Mouse (Mus musculus): Measurements from ENCODE around the gene Tcap.
A peak's percentile ranks its signal among the peaks of the same experiment; 100 is the strongest.

Tcap gene

DNA sequence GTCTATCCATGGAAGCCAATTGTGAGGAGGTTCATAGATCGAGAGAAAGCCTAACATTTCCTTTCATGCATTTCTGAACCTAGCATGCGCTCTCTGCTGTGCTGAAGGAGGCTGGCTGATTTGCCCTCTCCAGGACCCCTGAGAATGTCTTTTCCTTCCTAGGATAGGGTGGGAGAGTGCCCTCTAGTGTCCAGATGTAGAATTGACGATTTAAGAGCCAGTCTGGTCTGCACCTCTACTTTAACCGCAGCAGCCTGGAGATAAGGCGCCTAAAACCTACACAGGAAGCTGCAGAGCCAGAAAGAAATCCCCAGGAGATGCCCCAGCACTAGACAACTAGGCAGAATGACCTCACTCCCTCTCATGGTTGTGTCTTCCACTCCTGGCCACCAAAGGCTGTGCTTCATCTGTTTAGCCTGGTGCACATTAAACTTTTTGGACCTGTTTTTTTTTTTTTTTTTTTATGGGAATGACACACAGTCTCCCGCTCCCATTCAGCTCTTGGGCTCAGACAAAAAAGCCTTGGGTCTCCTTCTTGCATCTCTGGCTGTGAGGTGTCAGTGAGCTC, 27.8 kb upstream of the Tcap start:
- peak; percentile 69 for DNase-seq

DNA sequence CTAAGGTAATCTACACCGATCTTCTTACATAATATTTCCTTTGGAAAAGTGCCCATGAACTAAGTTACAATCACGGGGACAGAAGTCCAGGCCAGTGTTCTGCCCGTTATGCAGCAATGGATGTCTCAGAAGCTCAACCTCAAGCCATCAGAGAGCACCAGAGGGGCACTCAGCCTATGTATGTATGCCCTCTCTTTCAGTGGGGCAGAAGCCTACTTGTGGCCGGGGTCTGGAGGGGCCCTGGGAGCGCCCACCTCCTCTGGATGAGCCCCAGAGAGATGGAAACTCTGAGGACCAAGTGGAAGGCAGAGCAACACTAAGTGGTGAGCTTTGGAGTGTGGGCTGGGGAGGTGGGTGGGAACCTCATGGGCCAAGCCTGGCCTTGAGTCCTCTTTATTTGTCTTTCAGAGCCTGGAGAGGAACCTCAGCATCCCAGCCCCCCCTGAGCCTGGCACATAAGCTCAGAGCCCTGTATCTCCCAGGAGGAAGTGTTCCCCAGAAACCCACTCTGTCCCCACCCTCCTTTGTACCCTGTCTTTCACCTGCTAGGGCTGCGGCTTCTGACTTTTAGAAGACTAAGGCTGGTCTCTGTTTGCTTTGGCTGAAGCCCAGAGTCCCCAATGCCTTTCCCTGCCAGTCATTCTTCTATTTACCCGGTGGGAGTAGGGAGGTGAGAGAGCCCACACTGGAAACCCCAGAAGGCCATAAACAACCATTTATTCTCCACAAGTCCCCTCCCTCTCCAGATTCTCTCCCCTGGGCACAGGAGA, 26.8 kb upstream of the Tcap start:
- no peak for DNase-seq

DNA sequence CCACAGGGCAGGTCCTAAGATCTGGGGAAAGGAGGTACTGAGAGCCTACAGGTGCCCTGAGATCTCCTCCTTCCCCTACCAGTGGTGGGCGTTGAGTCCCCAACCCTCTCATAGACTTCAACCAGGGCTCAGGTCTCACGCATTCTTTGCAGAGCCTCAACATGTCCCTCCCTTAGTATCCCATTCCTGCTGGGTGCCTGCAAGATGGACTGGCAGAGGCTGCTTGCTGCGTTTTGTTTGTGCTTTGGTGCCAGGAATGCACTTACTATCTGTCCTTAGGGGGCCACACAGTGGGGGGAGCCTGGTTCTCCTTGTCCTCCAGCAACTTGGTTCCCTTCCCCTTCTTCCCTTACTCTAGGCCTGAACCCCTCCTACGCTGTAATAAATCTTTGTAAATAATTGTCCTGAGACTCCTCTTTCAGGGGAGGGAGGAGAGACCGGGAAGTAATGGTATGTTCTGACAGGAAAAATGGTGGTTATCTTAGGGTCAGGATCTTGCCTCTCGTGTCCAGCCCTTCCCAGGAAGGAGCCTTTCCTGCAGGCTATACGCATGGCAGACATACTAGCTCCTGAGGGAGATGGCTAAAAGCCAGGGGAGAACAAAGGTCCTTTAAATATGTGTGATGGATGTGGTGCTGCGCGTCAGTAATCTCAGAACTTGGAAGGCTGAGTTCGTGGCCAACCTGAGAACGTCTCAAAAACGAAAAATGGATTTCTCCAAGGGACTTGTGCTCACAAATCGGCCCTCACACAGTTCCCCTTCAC, 26.0 kb upstream of the Tcap start:
- DNase-seq = peak; percentile 54

DNA sequence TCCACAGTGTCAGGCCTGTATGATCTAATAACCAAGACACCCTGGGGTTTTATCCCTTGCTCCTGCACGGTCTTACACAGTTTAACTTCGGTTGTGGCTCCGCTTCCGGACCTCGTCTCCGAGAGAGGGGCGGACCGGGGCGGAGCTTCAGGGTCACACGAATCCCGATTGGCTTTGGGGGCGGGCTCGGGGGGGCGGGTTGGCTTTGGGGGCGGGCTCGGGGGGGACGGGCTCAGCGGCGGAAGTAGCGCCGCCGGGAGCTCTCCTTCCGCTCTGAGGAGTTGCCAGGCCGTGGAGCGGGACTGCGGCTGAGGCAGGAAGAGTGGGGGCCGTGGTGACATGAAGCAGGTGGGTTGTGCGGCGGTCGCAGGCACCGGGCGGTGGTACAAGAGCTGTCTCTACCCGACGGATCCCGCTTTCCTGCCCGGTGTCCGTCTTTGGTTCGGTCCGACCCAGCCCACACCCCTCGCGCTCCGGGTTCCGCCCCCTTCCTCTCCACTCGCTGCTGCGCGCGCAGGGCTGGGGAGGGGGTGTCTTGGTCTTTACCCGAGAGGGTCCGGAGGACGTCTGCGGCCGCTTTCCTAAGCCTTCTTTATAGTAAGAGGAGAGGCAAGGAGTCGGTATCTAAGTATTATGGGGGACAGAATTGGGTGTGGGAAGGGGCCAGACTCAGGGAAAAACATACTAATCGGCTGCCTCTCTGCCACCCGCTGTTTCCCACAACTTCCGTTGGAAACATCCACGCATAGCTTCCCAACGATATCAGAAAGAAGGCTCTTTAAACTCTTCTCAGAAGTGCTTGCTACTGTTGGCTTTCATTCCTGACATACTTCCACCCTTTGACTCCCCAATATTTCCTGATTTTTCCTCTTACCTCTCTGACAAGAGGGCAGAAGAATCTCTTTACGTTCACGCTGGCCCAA, 25.2 kb upstream of the Tcap start, which contains the start of gene Stard3:
Stard3 (plus strand) TSS at position 208 of the 923 bp plus-strand sequence.
- DNase-seq = peak; percentile 96

DNA sequence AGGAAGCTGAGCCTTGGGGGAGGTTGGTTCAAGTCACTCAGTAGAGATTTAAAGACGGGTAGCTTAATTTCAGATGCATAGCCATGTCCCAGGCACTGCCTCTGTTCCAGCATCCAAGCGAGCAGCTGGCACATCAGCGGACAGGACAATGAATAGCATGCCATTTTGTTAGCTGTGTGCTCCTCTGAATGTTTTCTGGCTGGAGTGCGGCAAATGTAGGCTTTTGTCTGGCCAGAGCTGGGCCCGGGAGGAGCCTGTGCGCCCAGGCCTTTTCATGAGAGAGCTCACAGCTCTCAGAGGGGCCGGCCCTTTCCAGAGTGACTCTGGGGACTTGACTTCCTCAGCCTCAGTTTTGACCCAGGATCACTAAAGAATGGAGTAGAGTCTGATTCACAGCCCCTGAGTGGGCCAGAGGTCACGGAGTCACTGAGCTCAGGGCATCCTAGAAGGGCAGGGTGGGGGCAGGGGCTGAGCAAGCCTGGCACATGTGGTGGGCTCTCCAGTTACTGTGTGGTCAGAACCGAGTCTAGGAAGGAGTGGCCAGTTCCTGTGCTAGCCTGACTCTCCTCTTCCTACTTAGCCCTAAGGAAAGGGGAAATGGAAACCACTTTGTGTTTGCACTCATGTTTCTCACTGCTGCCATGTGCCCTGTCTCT, 22.6 kb upstream of the Tcap start:
- DNase-seq = no peak

DNA sequence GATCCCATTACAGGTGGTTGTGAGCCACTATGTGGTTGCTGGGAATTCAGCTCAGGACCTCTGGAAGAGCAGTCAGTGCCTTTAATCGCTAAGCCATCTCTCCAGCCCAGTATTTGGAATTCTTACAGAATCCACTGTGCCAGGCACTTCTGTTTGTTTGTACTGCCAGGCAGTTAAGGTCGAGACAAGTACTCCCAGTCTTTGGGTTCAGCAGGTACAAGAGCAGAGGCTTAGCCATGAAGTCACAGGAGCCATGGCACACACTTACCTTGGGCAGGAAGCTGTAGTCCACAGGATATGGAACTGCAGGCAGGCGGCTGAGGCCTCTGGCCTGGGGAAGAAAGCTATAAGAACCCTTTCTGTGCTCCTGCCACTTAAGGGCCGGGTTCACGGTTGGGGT, 19.8 kb upstream of the Tcap start:
- no peak for DNase-seq

DNA sequence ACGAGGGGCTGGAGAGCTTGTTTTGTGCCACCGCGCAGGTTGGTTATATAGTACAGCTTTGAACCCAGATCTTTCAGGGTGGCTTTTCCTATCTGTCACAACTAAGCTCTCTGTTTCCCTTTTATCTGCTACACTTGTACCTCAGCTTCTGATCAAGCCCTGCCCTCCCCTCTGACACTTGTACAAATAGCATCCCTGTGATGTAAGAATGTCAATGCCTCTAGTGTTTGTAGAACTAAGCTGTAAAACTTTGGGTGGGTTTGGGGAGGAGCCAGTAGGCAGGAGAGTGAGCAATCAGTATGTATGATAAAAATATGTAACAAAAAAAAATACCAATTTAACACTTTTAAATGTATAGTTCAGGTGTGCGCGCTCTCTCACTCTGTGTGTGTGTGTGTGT, 19.2 kb upstream of the Tcap start:
- no peak for DNase-seq

DNA sequence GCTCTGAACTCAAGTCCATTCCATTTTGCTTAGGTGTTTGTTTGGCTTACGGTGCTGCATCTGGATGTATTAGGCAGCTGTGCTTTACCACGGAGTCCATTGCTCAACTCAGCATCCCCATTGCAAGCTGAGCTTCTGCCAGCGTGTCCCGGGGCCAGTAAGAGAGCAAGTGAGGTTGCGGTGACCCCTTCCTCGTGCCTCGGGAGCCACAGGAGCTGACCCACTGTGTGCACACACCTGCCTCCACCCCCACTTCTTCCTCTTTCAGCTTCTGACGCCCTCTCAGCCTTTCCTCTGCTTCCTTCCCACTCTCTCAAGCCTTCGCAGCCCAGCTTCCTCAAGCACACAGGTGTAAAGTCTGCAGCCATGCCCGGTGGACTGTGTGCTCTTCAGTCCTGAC, 17.3 kb upstream of the Tcap start:
- DNase-seq = no peak

DNA sequence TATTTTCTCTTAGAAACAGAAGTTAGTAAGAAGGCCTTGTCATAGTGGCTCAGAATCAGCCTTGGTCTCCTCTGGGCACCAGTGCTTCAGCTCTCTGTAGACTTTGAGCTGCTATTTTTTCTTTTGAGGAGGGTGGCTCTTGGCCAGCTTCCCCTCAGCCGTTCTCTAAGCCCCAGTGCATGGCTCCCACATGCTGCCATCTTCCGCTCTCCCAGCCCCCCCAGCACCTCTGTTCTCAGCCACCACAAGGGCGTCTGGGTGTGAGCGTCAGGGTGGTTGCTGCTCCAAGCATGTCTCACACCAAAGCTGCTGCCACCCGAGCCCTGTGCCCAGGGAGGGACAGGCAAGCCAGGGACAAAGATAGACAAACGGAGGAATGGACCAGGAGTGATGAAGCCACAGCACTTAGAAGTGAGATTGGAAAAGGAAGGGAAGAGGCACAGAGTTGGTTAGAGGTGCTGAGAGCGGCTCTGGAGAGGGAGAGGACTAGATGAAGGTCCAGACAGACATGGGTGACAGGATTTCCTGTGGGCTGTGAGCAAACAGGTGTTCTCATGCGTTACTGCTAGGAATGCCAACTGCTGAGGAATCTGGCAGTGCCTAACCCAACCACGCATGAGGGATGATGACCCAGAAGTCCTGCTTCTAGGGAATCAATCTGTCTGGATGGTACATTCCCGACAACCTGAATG, 16.3 kb upstream of the Tcap start:
- no peak for DNase-seq

DNA sequence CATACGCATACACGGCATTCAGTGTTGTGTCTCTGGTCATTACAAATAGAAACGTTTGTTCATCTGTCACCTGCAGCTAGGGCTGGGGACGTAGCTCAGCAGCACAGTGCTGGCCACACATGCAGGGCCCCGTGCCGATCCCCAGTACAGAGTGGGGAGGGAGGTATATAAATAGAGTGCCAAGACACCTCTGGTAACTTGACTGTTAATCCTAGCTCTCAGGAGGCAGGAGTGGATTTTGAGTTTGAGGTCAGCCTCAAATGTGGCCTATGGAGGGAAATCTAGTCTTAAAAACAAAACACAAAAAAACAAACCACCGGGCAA, 15.8 kb upstream of the Tcap start:
- DNase-seq = no peak

DNA sequence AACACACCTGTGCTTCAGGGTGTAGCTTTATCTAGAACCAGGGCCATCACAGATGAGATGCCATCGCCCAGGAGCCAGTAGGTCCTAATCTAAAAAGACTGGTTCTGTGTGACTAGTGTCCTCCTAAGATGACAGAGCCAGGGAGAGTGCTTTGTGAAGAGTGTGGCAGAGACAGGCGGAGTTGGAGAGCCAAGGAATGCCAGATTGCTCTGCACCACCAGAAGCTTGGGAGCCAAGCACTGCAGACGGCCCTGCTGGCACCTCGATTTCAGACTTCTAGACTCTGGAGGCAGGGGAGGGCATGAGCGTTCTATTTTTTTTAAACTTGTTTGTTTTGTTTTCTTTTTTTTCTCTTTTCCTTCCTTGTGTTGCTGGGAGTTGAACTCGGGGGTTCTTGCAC, 14.3 kb upstream of the Tcap start:
- DNase-seq = no peak

DNA sequence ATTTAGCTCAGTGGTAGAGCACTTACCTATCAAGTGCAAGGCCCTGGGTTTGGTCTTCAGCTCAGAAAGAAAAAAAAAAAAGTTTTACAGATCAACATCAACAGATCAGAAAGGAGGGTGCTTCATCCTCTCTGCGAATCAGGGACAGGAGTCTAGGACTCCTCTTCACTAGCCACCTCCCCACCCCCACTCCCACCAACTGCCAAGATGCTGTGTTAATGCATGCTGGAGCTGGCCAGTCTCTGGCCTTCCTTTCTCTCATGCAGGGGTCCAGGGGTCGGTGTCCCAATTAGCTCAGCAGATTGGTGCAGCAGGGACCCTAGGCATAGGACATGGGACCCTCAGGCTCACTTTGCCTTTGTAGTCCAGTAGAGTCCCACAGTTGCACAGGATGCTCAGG, 13.0 kb upstream of the Tcap start:
- DNase-seq = no peak

DNA sequence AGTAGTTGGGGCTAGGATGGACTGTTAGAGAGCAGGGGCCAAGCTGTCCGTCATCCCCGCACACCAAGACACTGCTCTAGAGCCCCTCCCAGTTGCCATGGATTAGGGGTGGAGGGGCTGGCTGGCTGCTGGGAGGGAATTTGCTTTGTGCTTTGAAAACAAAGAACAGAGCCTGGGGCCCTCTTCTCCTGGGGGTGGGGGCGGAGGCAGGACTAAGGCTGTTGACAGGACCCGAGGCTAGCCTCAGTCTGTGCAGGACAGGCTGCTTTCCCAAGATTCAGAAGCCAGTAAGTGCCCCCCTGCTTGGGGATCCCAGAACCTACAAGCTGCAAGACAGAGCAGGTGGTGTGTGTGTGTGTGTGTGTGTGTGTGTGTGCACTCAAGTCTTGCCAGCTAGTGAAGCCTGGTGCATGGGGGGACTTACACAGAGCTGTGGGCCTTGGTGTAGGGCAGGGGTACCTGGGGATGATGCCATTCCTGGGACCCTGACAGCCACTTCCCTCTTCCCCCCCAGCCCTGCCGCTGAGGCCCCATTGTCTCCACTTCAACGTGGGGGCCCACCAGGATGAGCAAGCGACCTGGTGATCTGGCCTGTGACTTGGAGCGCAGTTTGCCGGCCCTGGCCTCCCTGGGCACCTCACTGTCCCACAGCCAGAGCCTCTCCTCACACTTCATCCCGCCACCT, 11.9 kb upstream of the Tcap start:
- DNase-seq = no peak

DNA sequence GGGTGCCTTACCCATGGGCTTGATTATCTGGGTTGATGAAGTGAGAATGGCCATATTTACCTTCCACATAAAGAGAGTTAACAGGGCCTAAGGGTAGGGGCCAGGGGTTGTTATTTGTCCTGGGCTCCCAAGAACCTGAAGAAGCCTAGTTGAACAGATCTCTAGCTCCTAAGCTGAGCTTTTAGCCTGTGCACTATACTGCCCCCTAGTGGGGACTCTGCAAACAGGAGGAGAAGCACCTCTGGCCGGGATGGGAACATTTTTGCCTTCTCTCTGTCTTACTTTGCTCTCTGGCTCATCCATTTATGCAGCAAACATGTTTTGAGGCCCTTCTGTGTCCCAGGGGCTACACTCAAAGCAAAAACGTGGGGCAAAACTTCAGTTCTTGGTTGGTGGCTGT, 11.2 kb upstream of the Tcap start:
- DNase-seq = peak; percentile 79

DNA sequence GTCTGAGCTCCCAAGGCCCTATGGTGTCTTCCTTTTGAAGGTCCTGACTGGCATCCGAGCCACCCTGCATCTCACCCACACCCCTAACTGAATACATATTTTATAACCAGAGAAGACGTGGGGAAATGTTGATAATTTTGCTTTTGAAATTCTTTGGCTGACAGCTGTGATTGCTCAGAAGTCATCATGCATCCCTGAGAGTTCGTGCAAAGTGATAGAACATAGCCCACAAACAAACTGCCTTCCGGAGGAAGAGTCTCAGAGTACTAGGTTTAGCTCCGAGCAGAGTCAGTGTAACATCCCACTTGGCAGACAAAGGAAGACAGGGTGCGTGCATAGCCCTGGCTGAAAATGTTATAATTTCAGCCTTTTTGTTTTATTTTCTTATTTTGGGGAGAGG, 10.4 kb upstream of the Tcap start:
- DNase-seq = no peak

DNA sequence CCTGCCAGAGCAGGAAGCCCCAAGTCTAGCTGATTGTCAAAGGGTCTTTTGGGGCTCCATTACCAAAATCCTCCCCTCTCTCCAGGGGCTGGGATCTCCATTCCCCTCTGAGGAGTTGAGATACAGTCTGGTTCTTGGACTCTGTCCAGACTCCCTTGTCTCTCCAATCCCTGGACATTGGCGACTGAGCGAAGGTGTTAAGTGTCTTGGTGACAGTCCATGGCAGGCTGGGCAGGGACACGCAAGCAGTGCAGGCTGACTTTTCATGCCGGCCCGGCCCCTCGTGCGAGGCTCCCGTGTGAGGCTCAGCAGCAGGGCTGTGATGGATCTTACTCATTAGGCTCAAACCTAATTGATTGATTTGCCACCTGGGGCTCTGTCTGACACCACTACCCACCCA, 9.3 kb upstream of the Tcap start:
- DNase-seq = no peak

DNA sequence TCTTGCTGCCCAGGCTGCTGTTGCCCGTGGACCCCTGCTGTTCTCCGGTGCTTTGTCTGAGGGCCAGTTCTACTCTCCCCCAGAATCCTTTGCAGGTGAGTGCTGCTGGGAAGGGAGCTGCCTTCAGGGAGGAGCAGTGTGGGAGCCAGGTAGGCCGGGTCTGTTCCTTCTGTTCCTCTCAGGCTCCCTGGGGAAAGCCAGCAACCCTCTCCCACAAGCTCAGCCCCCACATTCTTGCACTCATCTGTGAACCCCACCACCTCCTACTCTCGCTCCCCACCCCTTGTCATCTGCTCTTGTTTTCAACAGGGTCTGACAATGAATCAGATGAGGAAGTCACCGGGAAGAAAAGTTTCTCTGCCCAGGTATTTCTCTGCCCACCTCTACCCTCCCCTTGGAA, 6.9 kb upstream of the Tcap start:
- DNase-seq = no peak

DNA sequence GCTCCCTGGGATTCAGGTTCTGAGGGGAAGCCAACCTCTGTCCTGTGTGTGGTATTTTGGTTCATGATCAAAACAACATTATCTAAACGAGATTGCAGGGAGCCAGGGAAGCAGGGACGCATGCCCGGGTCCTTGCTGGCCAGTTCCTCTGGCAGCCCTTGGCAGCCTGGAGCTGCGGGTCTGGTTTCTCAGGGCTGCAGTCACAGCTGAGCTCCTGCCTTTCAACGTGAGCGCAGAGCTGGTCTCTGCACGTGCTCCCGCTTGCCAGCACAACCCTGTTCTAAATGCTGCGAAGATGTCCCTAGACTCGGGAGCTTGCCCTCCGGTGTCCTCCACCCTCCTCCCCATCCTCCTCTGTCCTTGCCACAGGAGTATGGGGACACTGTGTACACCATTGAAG, 5.8 kb upstream of the Tcap start:
- no peak for DNase-seq

DNA sequence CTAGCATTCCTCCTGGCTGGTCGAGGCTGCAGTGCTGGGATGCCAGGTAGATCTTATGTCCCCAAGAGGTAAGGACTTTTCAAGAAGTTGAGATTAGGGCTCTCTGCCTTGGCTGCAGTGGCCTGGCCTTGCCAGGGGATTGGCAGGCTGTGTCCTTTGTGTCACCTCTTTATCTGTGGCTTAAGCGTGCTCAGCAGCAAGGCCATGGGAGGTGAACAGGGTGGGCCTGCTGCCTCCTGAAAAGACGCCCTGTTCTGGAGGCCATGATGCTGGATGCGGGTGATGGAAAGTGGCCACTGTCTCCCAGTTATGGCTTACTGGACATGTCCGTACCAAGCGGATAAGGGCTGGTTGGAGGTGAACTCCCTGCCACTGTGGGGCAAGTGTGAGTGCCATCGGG, 4.2 kb upstream of the Tcap start:
- DNase-seq = no peak

DNA sequence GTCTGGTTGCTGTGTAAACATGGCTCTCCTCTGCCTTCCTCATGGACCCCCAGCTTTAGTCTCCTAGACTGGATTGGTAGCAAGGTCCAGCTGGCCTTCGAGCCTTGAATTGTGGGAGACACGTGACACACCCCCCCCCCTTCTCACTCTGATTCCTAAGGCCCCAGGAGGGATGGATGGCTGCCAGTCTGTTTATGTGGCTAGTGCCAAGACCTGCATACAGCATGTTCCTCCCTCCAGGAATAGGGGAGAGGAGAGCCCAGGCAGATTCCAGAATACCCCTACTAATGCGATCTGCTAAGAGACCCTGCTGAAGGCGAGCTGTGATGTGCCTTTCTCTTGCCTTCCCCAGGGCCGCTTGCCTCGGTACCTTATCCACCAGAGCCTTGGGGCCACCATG, 3.5 kb upstream of the Tcap start:
- peak; percentile 51 for DNase-seq

DNA sequence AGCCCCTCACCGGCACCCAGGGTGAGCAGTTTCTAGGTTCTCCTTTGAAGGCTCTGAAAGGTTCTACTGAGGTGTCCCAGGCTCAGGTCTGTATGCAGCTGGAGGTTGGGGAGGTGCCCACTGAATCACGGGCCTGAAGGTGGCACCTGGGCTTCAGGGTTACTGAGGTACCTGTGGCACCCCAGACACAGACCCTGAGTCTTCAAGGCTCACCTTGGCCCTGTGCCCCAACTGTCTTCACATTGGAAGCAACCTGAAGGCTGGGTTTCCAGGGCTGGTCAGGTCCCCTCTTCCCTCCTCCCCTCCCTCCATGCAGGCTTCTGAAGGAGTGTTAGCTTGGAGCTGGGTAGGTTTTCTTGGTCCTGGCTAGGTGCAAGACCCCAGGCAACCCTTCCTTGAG, 2.0 kb upstream of the Tcap start:
- no peak for DNase-seq
